Mouse (Mus musculus) monocyte, adult 2 months (primary cell): Measurements from ENCODE around the gene Pam.

Source experiments
- DNase-seq, 2 experiments: peaks; one replicate each; pipeline ENCODE4 v3.0.0; 2022; ENCODE audit warnings: low spot score in 2 of 2, low read depth in 1 of 2

Gene Pam

GRCm38 (mm10) chr1:98080431-98080830 is 15.0 kb downstream of the Pam start:
- no peak for DNase-seq

GRCm38 (mm10) chr1:98079640-98080039 is 15.8 kb downstream of the Pam start:
- DNase-seq = no peak

DNA sequence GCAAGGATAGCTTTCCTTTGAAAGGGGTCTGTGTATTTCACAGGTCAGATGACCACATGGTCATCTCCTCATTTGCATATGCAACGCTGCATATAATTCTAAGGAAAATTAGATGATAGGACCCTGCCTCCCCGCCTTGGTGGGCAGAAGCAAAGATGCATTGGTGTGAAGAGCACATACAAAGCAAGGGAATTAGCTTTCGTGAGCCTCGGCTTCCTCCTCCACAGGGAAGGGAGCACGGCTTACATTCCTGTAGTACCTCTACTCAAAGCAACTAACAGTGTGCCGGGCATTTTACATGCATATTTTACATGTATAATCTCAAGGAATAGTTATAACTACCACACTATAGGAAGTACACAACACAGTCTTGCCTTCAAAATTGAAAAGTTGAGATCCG is 16.7 kb downstream of the Pam start:
- DNase-seq = no peak

GRCm38 (mm10) chr1:98073826-98074225 is 21.6 kb downstream of the Pam start:
- no peak for DNase-seq

GRCm38 (mm10) chr1:98073127-98073526 is 22.3 kb downstream of the Pam start:
- DNase-seq = no peak

- DNase-seq = no peak
Observed at GRCm38 (mm10) chr1:98072045-98072444, 23.4 kb downstream of the Pam start.

DNA sequence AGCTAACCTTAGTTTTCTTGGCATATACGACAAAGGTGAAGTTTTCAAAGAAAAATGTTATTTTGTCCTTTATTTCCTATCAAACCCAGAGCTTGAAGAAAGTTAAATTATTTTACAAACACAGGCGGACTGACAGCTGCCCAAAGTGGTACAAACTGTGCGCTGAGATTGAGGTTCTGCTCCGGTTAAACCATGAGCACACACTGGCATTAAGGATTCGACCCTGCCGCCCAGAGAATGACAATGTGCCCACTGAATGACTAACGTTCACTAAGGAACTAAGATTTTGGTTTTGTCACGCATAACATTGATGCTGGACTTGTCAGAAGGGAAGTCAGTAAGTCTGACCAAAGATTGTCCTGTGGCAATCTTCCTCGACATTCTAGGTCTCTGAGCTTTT is 24.0 kb downstream of the Pam start:
- DNase-seq = no peak

DNA sequence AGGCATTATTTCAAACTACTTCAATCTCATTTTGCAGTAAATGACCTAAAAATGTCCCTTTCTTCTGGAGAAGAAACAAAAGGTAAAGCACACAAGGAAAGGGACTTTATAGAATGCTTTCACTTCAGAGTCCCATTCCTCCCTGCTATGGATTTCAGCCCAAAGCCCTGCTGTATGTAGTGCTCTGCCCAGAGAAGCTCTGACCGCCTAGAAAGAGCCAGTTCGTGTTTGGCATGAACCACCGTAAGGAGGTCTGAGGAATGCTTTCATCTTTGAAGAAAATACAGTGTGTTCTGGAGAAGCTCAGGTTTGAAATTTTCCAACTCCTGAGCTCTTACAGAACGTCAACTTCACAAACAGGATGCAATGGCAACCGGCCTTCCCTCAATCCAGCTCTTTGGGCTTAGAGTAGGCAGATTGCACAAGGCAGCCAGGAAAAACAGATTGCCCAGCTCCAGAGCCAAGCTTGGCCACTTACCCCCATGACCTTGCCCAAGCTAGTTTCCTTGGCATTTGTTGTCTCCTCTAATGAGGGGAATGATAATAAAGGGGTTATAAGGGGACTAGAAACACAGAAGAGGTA is 24.6 kb downstream of the Pam start:
- DNase-seq = no peak

DNA sequence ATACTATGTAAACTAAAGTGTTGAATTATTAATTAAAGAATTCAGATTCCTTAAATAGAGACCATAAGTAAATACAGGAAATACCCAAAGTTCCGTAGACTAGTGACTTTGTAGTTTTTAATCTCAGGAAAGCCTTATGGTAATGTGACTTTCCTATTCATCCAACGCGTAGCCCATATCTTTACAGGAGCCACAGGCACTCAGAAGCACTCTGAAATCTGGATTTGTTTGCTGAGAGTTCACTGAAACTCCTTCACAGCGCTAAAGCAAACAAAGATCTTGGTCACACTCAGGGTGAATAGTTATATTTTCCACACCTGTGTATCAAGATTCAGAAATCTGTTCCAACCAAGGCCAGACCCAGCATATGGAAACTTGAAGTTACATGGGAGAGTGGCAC is 27.3 kb downstream of the Pam start:
- no peak for DNase-seq

GRCm38 (mm10) chr1:98062074-98062473 is 33.4 kb downstream of the Pam start:
- no peak for DNase-seq

- no peak for DNase-seq
Observed at GRCm38 (mm10) chr1:98059401-98059800, 36.0 kb downstream of the Pam start.

GRCm38 (mm10) chr1:98056996-98057945 is 38.2 kb downstream of the Pam start:
- no peak for DNase-seq

DNA sequence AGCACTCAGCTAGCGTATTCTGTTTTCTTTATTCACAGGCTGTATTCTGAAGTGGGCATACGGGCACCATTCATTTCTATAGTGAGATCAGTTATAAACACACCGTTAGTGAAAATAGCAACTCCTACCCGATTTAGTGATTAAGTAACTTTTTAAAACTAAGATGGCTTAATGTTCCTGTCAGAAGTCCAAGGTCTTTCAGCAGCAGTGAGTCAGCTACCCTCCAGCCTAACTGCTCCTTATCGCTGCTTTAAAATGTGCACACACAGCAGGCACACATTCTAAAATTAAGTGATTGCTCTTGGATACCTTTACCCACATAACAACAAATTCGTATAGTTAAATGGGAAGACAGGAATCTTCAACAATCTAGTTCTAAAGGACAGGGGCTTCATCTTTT is 39.2 kb downstream of the Pam start:
- no peak for DNase-seq

GRCm38 (mm10) chr1:98055591-98055990 is 39.9 kb downstream of the Pam start:
- DNase-seq = no peak

GRCm38 (mm10) chr1:98053994-98054393 is 41.5 kb downstream of the Pam start:
- DNase-seq = no peak

DNA sequence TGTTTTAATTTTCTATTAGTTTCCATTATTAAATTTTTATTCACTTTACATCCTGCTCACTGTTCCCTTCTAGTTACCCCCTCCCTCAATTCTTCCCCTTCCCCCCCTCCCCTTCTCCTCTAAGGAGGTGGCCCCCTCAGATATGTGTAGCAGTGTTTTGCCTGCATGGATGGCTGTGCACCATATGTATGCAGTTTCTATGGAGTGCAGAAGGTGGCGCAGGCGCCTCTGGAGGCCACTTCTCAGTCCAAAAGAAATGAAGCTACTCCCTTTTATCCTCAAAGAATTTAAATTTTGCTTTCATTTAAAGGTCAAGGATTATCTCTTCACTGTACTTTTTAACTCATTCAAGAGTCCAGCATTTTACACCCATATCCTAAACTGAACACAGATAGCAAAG is 42.0 kb downstream of the Pam start:
- DNase-seq = no peak

- no peak for DNase-seq
Observed at GRCm38 (mm10) chr1:98052775-98053174, 42.7 kb downstream of the Pam start.

DNA sequence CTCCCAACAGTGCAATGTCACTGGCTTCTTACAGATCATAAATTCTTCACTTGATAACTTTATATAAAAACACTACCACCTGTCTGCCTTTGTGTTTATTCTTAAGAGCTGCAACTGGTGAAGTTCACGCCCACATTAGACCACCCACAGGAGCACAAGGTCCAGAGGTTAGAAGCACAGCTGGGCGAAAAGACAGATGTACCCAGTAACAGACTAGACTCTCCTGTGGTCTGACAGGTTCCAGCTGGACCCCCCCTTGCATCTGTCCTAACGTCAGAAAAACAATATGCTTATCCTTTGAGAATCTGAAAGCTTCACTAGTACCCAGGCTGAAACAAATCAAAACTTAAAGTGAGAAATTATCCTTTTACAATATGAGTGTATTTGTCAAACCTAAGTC is 44.4 kb downstream of the Pam start:
- DNase-seq = no peak

- DNase-seq = no peak
Observed at GRCm38 (mm10) chr1:98049756-98050155, 45.7 kb downstream of the Pam start.

- no peak for DNase-seq
Observed at GRCm38 (mm10) chr1:98048218-98048801, 47.1 kb downstream of the Pam start.

GRCm38 (mm10) chr1:98047284-98048217 is 47.9 kb downstream of the Pam start:
- no peak for DNase-seq
